Mouse (Mus musculus): Measurements from ENCODE around the gene Trappc12. TPM values are rescaled to one million over a fixed set of nuclear protein-coding genes. Genes with fewer than 3 reads are reported as not detected.

Trappc12 gene
- polyA plus RNA-seq, 1 experiment from 2014 or later: 45.0 TPM

DNA sequence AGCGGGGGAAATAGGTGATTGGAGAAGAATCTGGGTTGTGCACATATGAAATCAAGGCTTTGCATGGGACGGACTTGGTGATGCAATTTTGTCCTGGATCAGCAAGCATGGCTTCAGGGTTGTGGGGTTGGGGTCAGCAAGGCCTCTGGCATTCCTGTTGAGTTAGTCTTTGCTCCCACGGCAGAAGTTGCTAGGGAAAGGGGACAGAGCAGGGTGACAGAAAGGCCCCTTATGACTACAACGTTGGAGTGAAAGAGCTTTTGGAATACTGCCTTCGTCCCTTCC, 74.4 kb downstream of the Trappc12 start:
- H3K27ac ChIP-seq (replicated peaks): peak overlapping the region; percentile 92
- H3K9ac ChIP-seq (replicated peaks): peak overlapping the region; percentile 58
- no peaks in the 10 kb centered on the region for H3K36me3 ChIP-seq
- WGBS: 74% methylated on average over 5 of the region's 5 CpGs
- no peak for ATAC-seq (replicated peaks)
- peak overlapping the region; percentile 54 for H3K4me2 ChIP-seq (replicated peaks)
- peaks cover 8% of the 10 kb centered on the region for H3K4me1 ChIP-seq
- no peaks in the 10 kb centered on the region for H3K9me3 ChIP-seq
- H3K27me3 ChIP-seq: no peaks in the 10 kb centered on the region
- H3K4me3 ChIP-seq: peak overlapping the region; percentile 54

DNA sequence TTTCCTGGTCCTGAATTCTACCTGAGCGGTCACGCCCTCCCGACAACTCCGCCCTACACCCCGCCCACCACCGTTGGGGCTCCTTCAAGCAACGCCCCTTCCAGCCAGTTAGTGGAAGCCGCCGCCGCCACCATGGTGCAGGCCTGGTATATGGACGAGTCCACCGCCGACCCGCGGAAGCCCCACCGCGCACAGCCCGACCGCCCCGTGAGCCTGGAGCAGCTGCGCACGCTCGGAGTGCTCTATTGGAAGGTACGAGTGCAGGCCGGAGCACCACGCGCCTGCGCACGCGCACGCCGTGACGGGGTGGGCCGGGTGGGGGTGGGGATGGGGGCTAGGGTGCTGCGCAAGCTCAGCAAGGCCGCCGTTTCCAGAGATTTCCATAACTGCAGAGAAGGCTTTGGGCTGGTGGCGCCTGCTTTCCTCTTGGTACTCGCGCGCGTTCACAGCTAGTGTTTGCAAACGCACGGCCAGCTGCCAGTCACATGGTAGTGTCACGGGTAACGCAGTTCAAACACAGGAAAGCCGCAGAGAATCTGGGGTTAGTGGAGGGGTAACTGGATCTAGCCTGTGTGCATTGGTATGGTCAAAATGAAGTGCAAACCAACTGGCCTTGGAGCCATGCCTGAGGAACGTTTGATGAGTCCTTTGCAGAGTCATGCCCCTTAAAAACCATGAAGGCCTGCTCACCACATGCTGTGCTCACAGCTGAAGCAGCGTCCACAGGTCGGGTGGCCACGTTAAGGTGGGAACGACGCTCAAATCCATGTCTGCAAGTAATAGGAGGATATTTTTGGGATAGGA, 74.9 kb downstream of the Trappc12 start, which contains the start of gene Adi1:
Gene Adi1 (plus strand): TSS at position 111 of the 804 bp plus-strand sequence.
- H3K4me1 ChIP-seq: peaks cover 8% of the 10 kb centered on the region
- peak; percentile 98 for ATAC-seq (replicated peaks)
- no peaks in the 10 kb centered on the region for H3K27me3 ChIP-seq
- H3K9me3 ChIP-seq: no peaks in the 10 kb centered on the region
- H3K4me3 ChIP-seq: peak within 1 kb of the TSS; percentile 54
- peak within 1 kb of the TSS; percentile 58 for H3K9ac ChIP-seq (replicated peaks)
- H3K36me3 ChIP-seq: no peaks in the 10 kb centered on the region
- 3% methylated on average over 53 of the region's 53 CpGs for WGBS
- peak within 1 kb of the TSS; percentile 92 for H3K27ac ChIP-seq (replicated peaks)
- peak within 1 kb of the TSS; percentile 54 for H3K4me2 ChIP-seq (replicated peaks)

DNA sequence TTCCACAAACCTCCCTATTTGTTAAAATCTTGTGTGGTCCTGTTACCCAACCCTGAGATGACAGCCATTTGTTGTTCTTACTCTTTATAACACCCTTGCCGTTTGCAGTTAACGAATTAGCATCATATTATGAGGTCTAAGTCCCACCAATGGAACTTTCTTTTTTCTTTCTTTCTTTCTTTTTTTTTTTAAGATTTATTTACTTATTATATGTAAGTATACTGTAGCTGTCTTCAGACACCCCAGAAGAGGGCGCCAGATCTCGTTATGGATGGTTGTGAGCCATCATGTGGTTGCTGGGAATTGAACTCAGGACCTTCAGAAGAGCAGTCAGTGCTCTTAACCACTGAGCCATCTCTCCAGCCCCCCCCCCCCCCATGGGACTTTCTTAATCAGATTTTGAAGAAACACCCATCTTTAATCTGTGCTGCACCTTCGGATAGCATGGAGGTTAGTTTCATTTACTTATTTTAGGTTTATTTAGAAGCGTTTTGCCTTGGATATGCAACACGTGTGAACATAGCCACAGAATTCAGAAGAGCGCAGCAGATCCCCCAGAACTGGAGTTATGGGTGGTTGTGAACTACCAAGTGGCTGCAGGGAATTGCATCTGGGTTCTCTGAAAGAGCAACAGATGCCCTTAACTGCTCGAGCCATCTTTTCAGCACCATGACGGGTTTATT, 76.1 kb downstream of the Trappc12 start:
- Histone ChIP-seq H3K4me2 (replicated peaks) (no peak overlapping the region), H3K36me3 (no peaks in the 10 kb centered on the region), H3K4me1 (peaks cover 8% of the 10 kb centered on the region), H3K27me3 (no peaks in the 10 kb centered on the region), H3K9me3 (no peaks in the 10 kb centered on the region), H3K9ac (replicated peaks) (no peak overlapping the region), H3K27ac (replicated peaks) (no peak overlapping the region), H3K4me3 (no peak overlapping the region; the same call in 1 of the 2 replicates)
- no peak for ATAC-seq (replicated peaks)
- 88% methylated on average over 10 of the region's 10 CpGs for WGBS

DNA sequence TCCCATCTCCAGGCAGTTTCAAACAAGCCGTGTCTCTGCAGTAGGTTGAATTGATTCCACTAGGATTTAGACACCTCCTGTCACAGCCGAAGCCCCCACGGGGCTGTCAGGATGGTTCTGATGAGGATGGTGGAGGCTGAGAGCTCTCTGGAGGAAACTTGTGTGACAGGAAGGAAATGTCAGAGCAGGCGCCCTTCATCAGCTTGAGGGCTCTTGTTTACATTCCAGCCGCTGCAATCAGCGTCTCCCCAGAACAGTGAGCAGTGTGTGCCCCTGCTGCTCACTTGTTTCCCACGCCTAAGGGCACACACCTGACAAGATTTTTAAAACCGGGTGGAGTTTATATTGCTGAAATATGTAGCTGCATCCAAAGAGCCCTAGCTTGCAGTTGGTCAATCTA, 83.0 kb downstream of the Trappc12 start:
- no peak for ATAC-seq (replicated peaks)
- H3K27ac ChIP-seq (replicated peaks): no peak overlapping the region
- H3K27me3 ChIP-seq: no peaks in the 10 kb centered on the region
- H3K9ac ChIP-seq (replicated peaks): no peak overlapping the region
- H3K4me3 ChIP-seq: no peak overlapping the region
- H3K4me2 ChIP-seq (replicated peaks): no peak overlapping the region
- no peaks in the 10 kb centered on the region for H3K36me3 ChIP-seq
- H3K4me1 ChIP-seq: no peaks in the 10 kb centered on the region
- H3K9me3 ChIP-seq: no peaks in the 10 kb centered on the region
- WGBS: 62% methylated on average over 8 of the region's 8 CpGs

DNA sequence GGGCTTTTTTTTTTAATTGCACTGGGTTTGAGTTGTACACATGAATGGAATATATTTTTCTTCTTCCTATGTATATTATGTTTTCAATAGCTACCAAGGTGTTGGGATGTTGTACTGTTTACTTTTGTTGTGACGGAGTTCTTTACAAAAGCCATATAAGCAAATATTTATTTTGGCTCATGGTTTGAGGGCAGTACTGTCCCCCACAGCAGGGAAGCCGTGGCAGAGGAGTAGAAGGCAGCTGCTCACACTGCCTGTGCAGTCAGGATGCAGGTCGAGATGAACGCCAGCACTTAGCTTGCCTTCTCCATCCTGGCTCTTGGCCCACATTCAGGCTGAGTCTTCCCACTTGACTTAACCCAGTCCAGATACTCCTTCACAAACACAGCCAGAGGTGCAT, 83.5 kb downstream of the Trappc12 start:
- no peaks in the 10 kb centered on the region for H3K36me3 ChIP-seq
- no peaks in the 10 kb centered on the region for H3K9me3 ChIP-seq
- no peak overlapping the region for H3K27ac ChIP-seq (replicated peaks)
- no peak overlapping the region for H3K4me3 ChIP-seq
- no peaks in the 10 kb centered on the region for H3K27me3 ChIP-seq
- 84% methylated on average over 4 of the region's 4 CpGs for WGBS
- H3K4me2 ChIP-seq (replicated peaks): no peak overlapping the region
- no peak for ATAC-seq (replicated peaks)
- H3K9ac ChIP-seq (replicated peaks): no peak overlapping the region
- no peaks in the 10 kb centered on the region for H3K4me1 ChIP-seq

DNA sequence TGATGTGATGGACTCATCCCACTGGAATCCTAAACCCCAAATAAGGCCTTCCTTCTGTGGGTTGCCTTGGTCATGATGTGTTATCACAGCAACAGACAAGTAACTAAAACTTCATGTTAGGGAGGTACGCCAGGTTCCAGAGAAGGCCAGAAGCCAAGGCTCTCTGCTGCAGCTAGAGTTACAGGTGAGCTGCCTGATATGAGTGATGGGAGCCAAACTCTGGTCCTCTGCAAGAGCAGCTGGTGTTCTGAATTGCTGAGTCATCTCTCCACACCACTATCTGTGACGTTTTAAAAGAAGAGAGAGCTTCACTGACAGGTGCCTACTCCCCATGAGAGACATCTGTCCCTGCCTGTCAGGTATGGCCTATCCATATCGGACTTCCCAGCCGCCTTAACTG, 87.6 kb downstream of the Trappc12 start:
- Histone ChIP-seq H3K27ac (replicated peaks) (no peak overlapping the region), H3K4me2 (replicated peaks) (no peak overlapping the region), H3K4me3 (no peak overlapping the region), H3K27me3 (no peaks in the 10 kb centered on the region), H3K4me1 (no peaks in the 10 kb centered on the region), H3K9me3 (no peaks in the 10 kb centered on the region), H3K9ac (replicated peaks) (no peak overlapping the region), H3K36me3 (peaks cover 33% of the 10 kb centered on the region)
- ATAC-seq (replicated peaks): no peak
- 83% methylated on average over 4 of the region's 4 CpGs for WGBS

DNA sequence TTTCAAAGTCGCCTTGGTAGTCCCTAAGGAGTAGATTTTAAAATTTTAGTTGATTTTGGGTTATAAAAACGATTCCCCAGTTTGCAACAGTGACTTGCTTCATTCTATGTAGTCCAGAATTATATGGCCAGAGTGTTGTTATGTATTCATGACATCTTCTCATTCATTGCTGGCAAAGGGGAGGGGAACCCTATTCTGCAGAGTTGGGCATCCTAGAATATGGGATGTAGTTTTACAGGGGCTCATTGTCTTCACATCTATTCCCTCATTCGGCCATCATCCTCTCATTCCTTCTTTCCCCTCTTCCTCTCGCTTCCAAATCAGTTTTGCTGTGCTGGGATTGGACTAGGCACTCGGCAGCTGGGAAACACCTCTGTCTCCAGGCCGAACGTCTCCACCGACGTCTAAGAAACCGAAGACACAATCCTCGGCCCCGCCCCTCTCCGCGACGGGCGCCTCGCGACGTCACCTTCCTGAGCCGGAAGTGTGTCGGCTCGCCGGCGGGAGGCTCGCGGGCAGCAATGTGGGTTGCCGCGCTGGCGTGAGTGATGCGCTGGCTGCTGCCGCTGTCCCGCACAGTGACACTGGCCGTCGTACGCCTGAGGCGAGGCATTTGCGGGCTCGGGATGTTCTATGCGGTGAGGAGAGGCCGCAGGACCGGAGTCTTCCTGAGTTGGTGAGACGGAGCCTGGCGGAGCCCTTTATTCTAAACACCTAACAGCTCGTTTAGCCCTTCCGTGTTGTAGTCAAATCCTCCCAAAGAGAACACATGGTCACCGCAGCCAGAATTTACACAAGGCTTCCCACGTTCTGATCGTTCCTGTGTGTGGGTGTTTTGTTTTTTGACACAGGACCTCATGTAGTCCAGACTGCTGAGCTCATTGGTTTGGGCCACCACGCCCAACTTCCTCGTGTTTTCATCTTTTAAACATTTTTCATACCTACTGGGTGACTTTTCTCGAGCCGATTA, 100.8 kb downstream of the Trappc12 start, which contains the start of gene Rnaseh1:
Gene Rnaseh1 (plus strand): TSS at position 462 of the 970 bp plus-strand sequence.
- H3K36me3 ChIP-seq: peaks cover 10% of the 10 kb centered on the region
- no peaks in the 10 kb centered on the region for H3K27me3 ChIP-seq
- 1% methylated on average over 52 of the region's 52 CpGs for WGBS
- peaks cover 16% of the 10 kb centered on the region for H3K4me1 ChIP-seq
- H3K9me3 ChIP-seq: no peaks in the 10 kb centered on the region
- H3K4me2 ChIP-seq (replicated peaks): peak within 1 kb of the TSS; percentile 52
- H3K27ac ChIP-seq (replicated peaks): peak within 1 kb of the TSS; percentile 89
- peak within 1 kb of the TSS; percentile 97 for H3K4me3 ChIP-seq
- peak within 1 kb of the TSS; percentile 87 for H3K9ac ChIP-seq (replicated peaks)
- ATAC-seq (replicated peaks): peak; percentile 97

Small RNA genes within 50 kb of the gene (microRNA-seq; reads per million reads assigned to microRNA genes)
- gene Mir6937: not detected

Other genes starting within 250 kb of the Trappc12 start
- 0.15 TPM in 1 of 2 replicates, not detected in the other for gene Dcdc2c, start 198.1 kb downstream of the Trappc12 start, polyA plus RNA-seq (2015; fragmentation: Nextera tagmentation; extraction: Ambion mirVana)
- 0.11 TPM in 1 of 2 replicates, not detected in the other for gene Allc, start 167.9 kb downstream of the Trappc12 start, polyA plus RNA-seq (2015; fragmentation: Nextera tagmentation; extraction: Ambion mirVana)
- 0.52 and 0.73 TPM in 2 replicates for gene Colec11, start 127.1 kb downstream of the Trappc12 start, polyA plus RNA-seq (2015; fragmentation: Nextera tagmentation; extraction: Ambion mirVana)
- gene Rps7, start 114.5 kb downstream of the Trappc12 start, polyA plus RNA-seq (2015; fragmentation: Nextera tagmentation; extraction: Ambion mirVana): 531 and 541 TPM in 2 replicates
- 29.8 and 31.0 TPM in 2 replicates for gene Rnaseh1, start 100.9 kb downstream of the Trappc12 start, polyA plus RNA-seq (2015; fragmentation: Nextera tagmentation; extraction: Ambion mirVana)
- gene Adi1, start 75.2 kb downstream of the Trappc12 start, polyA plus RNA-seq (2015; fragmentation: Nextera tagmentation; extraction: Ambion mirVana): 39.8 and 41.7 TPM in 2 replicates
- gene Eipr1, start 1.3 kb upstream of the Trappc12 start, polyA plus RNA-seq (2015; fragmentation: Nextera tagmentation; extraction: Ambion mirVana): 75.2 and 76.8 TPM in 2 replicates